Mouse (Mus musculus) spleen, adult 2 months (tissue): ENCODE measurements around the gene Ccl22.

ENCODE experiments used
- CTCF ChIP-seq: fragments of 200-500 bp; IDR thresholded peaks from 2 replicates; pipeline ENCODE4 v1.5.1; 2011; ENCODE audit warnings: mild to moderate bottlenecking, inconsistent platforms; ENCODE audit not compliant: insufficient read depth, insufficient read length, insufficient replicate concordance; ENCODE audit errors: extremely low read depth
- POLR2A ChIP-seq: fragments of 200-500 bp; IDR thresholded peaks from 2 replicates; pipeline ENCODE4 v1.6.1; 2011; ENCODE audit warnings: low read depth, low read length, inconsistent platforms

GRCm38 (mm10) chr8:94703972-94704668, 41.3 kb upstream of the Ccl22 start:
- TF ChIP-seq CTCF (peak; percentile 87; the same call in 1 of the 2 replicates), POLR2A (no peak)
